In the genomic region with DNA sequence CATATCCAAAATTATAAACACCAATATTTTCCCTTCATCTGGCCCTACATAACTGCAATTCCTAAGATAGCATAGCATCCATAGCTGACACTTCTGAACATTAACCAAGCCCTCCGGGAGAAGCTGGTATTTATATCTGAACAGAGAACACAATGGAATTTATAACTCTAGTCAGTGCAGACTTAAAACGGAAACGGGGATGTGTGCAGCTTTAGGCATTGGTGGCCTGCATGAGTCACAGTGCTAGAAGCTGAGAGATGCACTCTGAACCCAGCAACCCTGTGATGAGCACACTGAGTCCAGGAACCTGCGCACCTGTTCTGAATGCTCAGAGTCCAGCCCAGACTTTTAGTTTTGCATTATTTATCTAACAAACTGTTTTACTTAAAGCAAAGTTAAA, we compare ENCODE assay signal across 17 mouse cellular contexts. TPM values are rescaled to one million over a fixed set of nuclear protein-coding genes. Genes with fewer than 3 reads are reported as not detected.
"Had no signal": no experiment of that assay in that cellular context is flagged by ENCODE, and none has a peak within 500 bp of the region (broad histone marks: within the 10 kb centered on the region; RNA-seq: fewer than 3 reads in every experiment).

No protein-coding gene starts in this region.

- H3K9me3 ChIP-seq: liver, embryonic 15.5 days; lung, embryonic 15.5 days; megakaryocyte, embryonic 14.5 days; midbrain, embryonic 12.5 days; midbrain, embryonic 15.5 days; neural tube, embryonic 12.5 days; stomach, embryonic 15.5 days had no signal

- DNase-seq: liver, postnatal 0 days; lung, adult 2 months; lung, postnatal 14 days; lung, postnatal 36 days; right cerebral cortex, postnatal 14 days; thymus, adult 2 months; thymus, postnatal 25 days; thymus, postnatal 4 days had no signal

- H3K9ac ChIP-seq: liver, embryonic 15.5 days; liver, postnatal 0 days; lung, embryonic 15.5 days; midbrain, embryonic 12.5 days; midbrain, embryonic 15.5 days; neural tube, embryonic 12.5 days; stomach, embryonic 15.5 days had no signal

- H3K4me3 ChIP-seq: liver, embryonic 15.5 days; lung, embryonic 15.5 days; megakaryocyte, embryonic 14.5 days; midbrain, embryonic 12.5 days; midbrain, embryonic 15.5 days; neural tube, embryonic 12.5 days; stomach, embryonic 15.5 days had no signal

- H3K4me2 ChIP-seq: liver, embryonic 15.5 days; lung, embryonic 15.5 days; midbrain, embryonic 12.5 days; midbrain, embryonic 15.5 days; neural tube, embryonic 12.5 days; stomach, embryonic 15.5 days had no signal

- ATAC-seq: liver, postnatal 0 days; lung, postnatal 0 days; midbrain, embryonic 15.5 days had no signal

- H3K27me3 ChIP-seq: lung, embryonic 15.5 days; midbrain, embryonic 15.5 days; neural tube, embryonic 12.5 days; stomach, embryonic 15.5 days had no signal

- H3K27ac ChIP-seq: liver, embryonic 15.5 days; macrophage; midbrain, embryonic 12.5 days; midbrain, embryonic 15.5 days; neural tube, embryonic 12.5 days had no signal

- H3K4me1 ChIP-seq: midbrain, embryonic 12.5 days; midbrain, embryonic 15.5 days; neural tube, embryonic 12.5 days had no signal

RNA-seq across cellular contexts. Expression of a gene that starts 7.3 kb away (rescaled TPM):
- polyA plus RNA-seq: macrophage had no signal
